Mouse (Mus musculus): ENCODE results near the gene Sla2.
A peak's percentile ranks its signal among the peaks of the same experiment; 100 is the strongest.
"Not testable (repeated sequence)": the region's sequence is repeated elsewhere in the genome, so short reads cannot be mapped to it uniquely, and the experiment has no call there.

The Sla2 gene

DNA sequence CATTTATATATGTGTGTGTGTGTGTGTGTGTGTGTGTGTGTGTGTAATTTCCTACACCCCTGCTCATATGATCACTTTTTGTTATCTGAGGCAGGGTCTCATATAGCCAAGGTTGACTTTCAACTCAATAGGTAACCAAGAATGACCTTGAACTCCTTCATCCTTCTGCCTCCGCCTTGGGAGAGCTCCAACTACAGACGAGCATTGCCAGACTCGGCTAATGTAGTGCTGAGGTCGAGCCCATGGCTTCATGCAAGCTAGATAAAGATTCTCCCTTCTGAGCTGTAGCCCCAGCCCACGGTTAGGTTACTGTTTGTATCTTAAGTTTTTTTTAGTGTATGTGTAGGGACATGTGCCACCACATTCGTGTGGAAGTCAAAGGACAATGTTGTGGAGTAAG, 14.9 kb upstream of the Sla2 start:
- DNase-seq (ENCODE audit: low spot score in 2 of 2) = no peak

DNA sequence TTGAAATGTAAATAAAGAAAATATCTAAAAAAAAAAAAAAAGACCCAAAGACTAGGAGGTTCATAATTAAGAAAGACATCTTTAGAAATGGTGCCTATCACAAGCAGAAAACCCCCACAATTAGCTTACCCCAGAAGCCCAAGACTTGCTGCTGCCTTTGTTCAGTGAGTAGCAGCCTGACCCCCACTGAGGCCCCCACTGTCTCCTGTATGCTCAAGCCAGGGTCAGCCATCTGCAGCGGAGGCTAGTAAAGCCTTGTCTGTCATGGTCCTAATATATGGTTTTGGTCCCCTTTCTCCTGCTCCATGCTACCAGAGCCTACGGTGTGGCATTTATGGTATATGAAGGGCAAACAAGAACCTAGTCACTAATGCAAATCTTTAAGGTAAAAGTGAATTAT, 14.4 kb upstream of the Sla2 start:
- DNase-seq (ENCODE audit: low spot score in 2 of 2) = no peak

DNA sequence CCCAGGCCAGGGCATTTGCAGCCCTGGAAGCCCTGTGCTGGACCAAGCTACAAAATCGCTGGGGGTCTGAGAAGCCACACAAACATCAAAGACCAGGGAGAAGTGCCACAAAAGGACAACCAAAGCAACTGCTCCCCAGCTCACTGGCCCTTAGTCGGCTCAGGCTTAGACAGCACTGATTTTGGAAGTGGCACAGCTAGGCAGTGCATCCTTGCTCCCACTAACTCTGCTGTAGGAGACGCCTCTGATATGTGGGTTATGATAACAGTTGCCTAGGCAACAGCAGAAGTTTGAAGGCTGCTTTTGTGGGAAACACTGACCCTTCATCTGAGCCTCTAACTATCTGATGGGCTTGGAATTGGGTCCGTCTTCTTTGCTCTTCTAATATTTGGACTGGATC, 12.2 kb upstream of the Sla2 start:
- no peak for DNase-seq (ENCODE audit: low spot score in 2 of 2)

DNA sequence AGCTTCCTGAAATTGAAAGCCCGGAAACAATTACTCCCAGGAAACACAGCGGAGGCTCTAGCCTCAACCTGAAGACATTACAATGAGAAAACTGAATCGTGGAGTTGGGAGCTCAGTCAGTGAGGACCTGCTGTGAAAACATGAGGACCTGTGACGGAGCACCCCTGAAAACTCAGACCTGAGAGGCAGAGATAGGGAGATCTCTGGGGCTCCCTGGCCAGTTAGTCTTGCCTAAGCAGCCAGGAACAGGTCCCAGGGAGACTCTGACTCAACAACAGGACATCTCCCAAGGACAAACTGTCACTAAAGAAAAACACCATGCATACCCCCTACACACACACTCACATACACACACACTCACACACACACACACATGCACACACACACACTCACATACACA, 11.4 kb upstream of the Sla2 start:
- DNase-seq (ENCODE audit: low spot score in 2 of 2) = no peak

DNA sequence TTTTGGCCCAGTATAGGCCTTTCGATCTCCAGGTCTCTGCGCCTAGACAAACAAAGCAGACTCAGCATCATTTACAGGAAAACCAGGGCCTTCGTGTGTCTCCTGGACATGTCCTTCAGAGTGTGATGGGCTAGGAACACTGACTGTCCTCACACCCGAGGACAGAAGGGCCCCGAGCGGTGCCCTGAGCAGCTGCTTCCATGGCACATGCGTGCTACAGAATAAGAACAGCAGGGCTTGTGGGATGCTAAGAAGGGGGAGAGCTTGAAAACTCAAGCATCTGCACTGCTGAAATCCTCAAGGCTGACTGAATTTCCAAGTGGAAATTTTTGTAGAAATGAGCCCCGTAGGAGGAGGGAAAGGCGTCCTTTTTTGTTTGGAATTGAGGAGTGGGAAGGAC, 10.0 kb upstream of the Sla2 start:
- no peak for DNase-seq (ENCODE audit: low spot score in 2 of 2)

DNA sequence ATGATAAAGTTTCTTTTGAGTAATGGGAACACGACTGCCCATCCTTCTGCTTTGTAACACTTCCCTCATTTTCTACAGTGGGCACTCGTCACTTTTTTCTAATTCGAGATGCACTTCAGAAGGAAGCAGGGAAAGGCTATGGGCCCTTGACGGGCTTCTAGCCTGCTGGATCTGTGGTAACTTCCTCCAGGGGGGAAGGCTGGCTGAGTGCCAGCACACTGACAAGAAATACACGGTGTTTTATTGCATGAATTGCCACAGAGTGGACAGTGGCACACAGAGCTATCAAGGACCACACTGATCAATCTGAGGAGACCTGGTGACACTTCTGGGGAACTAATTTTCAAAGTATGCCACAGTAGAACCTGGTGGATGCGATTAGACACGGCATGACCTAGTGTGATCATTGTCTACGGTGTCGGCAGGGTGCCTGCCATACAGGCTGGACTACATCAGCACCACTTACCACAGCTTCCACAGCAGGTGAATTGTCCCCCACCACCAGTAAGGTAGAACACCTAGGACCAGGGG, 9.5 kb upstream of the Sla2 start:
- no peak for DNase-seq (ENCODE audit: low spot score in 2 of 2)

DNA sequence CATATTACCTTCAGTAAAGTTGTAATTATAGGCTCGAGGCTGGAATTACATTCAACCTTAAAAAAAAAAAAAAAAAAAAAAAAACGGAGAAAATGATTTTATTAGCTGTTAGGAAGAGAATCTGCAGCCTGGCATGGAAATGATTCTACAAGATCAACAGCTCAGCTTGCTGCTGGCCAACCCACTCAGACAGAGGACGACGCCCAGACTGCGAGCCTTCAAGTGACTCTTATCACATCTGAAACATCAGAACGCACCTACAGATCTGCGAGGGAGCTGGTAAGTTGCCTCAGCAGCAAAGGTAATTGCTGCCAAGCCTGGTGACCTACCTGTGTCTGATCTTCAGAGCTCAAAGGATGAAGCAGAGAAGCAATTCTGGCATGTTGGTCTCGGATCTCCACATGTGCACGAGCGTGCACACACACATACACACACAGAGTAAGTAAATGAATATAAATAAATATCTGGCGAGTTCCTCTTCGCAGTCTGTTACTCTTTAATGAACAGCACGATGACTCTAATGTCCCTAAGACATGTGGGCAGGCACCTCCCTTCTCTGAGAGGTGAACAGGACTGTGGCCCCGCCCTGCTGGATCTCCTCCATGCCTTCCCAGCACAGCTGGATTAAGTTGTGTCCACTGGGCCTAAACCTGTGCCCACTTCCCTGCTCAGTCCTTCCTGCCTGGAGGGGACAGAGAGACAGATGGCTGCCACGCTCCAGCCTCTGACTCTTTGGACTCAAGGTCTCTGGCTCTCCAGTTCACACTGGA, 7.7 kb upstream of the Sla2 start:
- no peak for DNase-seq (ENCODE audit: low spot score in 2 of 2)

DNA sequence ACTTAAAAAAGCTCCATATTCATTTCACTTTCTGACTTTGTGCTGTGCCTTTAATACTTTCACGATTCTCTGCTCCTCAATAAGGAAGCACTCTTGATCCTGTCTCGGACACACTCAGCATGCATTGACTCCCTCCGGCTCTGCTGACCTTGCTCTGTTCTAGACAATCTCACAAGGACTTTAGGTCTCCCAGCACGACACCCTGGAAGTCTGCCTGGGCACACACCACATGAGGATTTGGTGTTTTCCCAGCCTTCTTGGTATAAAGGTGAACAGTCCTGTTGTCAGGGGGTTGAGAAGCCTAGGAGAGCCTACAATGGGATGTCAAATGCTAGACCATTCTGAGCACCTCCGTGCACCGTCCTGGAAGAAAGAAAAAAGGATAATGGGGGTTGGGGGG, 5.8 kb upstream of the Sla2 start:
- no peak for DNase-seq (ENCODE audit: low spot score in 2 of 2)

DNA sequence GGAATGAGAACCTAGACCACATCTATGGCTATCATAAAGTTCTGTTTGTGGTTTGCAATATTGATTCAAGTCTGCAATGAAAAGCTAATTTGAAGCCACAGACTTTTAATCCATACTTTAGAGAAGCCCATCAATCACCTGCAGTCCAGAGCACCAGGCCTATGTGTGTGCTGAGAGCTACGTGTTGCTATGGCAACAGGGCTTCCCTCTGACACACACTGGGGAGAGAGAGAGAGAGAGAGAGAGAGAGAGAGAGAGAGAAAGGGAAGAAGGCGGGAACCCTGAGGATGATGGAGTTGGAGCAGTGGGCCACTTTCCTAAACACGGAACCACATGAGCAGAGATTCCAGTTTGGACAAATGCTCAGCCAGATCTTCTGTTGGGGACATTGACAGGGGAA, 5.2 kb upstream of the Sla2 start:
- DNase-seq (ENCODE audit: low spot score in 2 of 2) = no peak

DNA sequence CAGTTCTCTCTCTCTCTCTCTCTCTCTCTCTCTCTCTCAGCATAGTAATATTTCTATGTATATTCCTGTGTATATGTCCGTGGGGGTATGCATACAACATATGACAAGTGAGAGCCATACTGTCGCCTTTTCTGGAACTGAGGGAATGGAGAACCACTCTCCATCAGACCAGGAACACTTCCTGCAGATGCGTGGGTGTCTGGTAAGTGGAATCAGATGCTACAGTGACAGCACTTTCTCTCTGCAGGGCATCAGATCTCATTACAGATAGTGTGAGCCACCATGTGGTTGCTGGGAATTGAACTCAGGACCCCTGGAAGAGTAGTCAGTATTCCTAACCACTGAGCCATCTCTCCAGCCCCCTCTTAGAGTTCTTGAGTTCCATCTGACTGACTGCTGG, 1.5 kb upstream of the Sla2 start:
- no peak for DNase-seq (ENCODE audit: low spot score in 2 of 2)

DNA sequence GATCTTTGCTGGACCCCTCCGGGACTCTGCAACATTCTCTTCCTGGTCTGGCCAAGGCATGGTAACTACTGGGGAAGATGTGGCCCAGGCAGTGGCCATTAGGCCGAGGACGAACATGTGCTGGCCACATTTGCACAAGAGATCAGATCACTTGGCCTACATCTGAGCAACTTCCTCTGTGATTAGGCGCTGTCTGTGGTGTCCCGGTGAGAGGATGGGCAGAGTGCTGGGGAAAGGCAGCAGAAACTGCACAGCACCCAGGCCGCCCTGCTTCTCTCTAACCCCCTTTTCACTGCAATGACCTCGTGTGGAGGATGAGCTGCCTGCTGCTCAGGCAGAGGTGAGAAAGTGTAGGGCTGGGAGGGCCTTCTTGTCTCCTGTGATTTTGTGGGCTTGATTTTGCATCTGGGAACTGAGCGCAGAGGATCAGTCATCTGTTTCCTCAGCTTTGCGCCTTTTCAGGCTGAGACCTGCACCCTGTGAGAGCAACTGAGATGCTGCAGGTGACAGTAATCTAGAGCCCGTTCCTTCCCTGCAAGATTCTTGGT, 834 bp downstream of the Sla2 start:
- no peak for DNase-seq (ENCODE audit: low spot score in 2 of 2)

DNA sequence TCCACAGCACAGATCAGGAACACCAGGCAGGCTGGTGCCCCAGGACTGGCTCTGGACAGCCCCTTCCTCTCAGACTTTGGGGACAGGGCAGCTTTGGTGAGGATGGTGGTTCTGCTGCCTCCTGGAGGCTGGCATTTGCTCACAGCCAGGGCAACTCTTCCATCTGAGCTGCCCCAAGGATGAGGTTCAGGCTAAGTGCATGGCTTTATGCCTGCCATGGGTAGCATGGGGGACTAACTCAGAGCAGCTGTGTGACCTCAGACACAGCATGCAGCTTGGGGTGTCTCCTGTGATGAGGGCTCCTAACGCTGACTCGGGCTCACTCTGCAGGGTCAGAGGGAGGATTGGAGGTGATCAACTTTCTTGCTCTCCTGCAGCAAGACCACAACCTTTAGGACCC, 1.3 kb downstream of the Sla2 start:
- not testable (repeated sequence) for DNase-seq (ENCODE audit: low spot score in 2 of 2)

DNA sequence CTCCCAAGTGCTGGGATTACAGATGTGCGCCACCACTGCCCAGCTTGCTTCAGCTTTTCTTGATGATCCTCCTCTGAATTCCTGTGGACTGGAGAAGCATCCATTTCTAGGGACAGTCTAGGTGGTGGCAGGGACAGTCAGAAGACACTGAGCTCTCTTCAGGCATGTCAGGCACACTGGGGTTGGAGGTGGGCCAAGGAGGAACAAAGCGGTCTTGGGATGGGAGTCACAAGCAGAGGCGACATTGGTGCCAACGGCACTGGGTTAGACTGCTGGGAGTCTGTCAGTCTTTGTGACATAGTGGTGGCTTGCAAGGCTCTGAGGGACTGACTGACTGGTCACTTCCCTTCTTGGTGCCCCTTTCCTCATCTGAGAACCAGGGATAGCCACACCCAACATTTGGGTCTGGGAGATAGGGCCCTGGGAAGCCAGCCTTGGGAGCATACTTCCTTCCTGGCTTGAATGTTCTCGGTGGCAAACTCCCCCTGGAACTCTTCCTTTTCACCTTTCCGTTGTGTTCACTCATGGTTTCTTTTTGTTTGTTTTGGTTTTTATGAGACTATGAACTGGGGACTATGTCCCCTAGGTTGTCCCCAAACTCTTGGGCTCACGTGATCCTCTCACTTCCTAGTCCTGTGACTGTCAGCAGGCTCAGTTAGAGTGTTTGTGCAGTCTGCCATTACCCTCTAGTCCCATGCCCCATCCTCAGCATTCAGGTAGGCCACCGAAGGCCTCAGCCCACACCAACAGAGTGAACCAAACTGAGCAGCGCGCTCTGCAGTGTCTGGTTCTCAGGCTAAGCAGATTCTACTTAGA, 2.4 kb downstream of the Sla2 start:
- DNase-seq (ENCODE audit: low spot score in 2 of 2) = no peak

DNA sequence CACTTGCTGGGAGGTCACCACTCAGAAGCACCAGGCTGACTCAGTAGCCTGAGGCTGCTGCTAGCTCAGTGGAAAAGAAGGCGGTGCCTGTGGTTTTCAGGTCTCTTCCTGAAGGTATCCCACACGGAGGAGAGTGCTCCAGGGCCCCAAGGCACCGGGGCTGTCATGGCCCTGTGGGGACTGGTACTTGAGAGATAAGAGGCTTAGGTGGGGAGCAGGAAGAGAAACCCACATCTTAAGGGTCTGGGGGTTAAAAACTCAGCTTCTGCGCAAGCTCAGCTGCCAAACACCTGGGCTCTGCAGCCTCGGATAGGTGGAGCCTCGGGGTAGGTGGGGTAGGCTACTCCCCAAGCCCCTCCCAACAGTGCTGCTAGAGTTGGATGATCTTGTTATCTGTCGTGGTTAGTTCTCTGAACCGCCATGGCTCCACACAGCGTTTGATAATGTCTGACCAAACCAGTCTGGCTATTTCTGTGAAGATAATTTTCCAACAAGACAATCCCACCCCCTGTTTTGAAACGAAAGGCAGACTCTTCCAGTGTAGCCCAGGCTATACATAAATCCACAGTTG, 4.5 kb downstream of the Sla2 start:
- no peak for DNase-seq (ENCODE audit: low spot score in 2 of 2)

DNA sequence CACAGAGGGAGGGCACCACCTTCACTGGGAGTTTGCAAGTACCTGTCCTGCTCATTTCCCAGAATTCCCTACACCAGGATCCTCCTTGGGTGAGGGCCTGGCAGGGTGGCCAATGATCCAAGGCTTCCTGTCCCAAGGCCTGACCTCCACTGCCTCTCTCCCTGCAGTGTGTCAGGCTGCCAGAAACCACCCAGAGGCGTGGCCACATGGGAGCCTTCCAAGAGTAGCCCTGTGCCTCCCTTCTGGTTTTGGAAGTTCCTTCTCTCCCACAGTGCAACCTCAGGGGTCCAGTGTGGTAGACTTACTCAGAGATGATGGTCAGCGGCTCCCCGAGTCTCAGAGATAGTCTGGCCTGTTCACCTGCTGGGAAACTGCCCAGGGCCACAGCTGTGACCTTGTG, 7.5 kb downstream of the Sla2 start:
- DNase-seq (ENCODE audit: low spot score in 2 of 2) = peak in 1 of 2 experiments; percentile 13

DNA sequence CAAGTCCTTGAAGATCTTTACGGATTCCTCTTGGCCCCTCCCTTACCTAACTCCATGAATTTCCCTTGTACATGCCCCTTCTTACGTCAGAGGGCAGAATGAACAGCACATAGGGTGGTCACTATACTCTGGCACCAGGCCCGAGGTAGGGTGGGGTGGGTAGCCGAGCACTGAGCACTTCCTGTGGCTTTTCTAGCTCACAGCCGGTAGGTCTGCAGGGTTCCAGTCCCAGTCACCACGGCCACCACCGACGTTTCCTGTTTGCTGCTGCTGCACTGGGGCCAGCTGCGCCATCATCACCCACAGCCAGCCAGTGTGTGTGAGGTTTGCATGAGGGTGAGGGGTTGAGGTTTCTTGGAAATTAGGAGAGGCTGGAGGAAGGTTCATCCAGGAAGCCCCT, 9.3 kb downstream of the Sla2 start:
- DNase-seq (ENCODE audit: low spot score in 2 of 2) = no peak

DNA sequence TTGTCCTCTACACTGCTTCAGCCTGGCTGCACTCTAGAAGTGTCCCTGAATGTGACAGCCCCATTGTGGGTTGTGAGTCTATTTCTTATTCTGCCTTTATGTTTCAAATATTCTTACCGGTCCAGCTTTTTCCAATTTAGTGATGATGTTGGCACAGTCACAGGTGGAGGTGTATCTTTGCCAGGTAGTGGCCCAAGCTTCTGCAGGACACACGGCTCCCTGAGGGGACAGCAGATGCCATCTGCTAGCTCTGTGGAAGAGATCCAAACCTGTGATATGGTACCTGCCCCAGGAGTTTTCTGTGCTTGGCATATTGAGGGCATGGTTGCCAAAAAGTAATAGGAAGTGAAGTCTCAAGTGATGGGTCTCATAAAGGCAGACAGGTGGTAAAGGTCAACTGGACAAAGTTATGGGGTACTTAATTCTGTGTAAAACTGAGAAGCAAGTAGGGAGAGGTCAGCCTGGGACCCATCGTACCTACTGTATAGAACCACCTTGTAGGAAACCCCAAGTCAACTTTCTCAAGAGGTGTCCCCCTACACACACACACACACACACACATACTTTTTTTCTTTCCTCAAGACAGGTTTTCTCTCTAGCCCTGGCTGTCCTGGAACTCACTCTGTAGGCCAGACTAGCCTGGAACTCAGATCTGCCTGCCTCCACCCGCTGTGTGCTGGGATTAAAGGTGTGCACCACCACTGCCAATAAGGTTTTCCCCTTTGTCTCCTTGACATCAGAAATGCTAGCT, 12.1 kb downstream of the Sla2 start:
- no peak for DNase-seq (ENCODE audit: low spot score in 2 of 2)

DNA sequence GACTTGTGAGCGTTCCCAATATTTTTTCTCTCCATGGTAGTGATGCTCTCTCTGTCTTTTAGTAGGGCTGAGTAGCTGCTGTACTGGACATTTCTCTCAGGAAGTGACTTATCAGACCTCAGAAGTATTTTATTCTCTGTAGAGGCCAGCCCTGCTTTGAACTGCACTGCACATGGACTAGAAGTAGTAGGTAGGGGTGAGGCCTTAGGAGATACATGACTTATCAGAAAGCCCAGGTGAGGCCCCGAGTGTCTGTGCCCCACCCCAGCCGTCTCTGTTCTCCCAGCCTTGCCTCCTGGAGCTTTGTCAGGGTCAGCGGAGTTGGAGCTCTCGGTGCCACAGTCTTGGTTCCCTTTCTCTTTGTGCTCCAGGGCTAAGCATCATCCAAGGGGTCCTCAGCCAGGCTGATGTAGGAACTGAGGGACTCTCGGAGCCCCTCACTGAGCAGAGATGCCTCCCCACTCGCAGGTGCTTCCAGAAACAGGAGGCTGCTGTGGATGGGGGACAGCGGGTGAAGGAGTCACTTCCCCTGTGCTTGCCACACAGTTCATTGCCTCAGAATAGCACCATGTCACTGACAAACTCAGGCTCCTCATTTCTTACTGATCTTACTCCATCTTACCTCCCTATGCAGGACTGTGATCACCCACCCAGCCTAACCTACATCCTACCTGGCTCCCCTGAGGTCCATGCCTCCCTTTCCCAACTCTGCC, 12.8 kb downstream of the Sla2 start:
- no peak for DNase-seq (ENCODE audit: low spot score in 2 of 2)

DNA sequence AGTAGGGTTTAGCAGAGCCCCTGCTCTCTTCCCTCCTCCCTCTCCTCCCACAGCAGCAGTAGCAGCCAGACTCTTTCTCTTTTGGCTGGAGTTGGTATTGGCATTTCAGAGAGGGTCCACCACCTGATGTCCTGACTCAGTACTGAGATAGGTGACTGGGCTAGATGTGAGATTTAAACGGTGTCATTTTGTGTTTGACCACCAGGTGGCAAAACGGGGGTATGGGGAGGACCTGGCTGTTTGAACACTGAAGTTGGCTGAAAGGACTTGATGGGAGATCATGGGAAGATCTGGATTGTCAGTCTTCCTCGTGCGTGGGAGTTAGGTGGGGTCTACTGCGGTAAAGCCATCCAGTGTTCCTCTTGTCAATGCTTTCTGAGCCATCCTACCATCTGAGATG, 13.4 kb downstream of the Sla2 start:
- DNase-seq (ENCODE audit: low spot score in 2 of 2) = peak; percentile 12 to 17

DNA sequence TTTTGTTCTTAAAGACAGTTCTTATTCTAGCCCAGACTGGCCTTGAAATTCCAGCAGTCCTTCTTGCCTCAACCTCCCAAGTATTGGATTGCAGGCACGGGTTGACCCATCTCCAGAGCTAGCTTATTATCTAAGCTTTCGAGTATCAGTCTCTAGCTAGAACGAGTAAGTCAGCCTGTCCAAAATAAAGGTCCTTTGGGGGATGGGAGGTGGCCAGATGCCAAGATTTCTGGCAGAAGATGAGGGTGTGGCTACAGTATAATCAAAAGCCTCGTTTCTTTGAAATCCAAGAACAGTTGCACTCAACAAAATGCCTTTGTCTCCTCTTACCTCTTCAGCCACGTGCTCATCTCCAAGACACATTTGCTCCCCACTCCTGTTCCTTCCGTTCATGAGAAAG, 16.5 kb downstream of the Sla2 start:
- DNase-seq (ENCODE audit: low spot score in 2 of 2) = peak in 1 of 2 experiments; percentile 56

DNA sequence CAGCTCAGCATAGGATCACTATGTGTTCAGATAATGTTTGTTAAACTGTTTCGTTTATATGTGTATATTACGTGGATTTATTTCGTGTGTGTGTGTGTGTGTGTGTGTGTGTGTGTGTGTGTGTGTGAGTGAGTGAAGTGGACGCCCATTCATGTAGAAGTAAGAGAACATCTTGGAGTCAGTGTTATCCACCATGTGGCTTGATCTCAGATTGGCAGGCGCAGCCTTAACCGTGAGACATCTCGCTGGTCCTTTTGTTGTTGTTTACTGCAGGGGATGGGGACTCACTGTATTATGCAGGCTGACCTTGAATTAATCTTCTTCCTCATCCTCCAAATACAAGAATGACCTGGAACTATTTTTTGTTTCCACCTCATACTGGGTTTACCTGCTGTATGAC, 17.4 kb downstream of the Sla2 start:
- no peak for DNase-seq (ENCODE audit: low spot score in 2 of 2)
